Mouse (Mus musculus) lung, embryonic 15.5 days (tissue): ENCODE data around the gene Fzr1. TPM values are rescaled to one million over a fixed set of nuclear protein-coding genes. Genes with fewer than 3 reads are reported as not detected.
A peak's percentile ranks its signal among the peaks of the same experiment; 100 is the strongest.

Experiments
- ATAC-seq: fragments of 200-750 bp; cut with Nextera tagmentation; 2 replicates; pipeline ENCODE4 v1.8.0; 2017; ENCODE audit warnings: moderate number of reproducible peaks, borderline replicate concordance; ENCODE audit not compliant: low FRiP score, low TSS enrichment; ENCODE audit errors: extremely low read depth
- H3K27ac ChIP-seq: fragments of 300-500 bp; sonication (generic); 2 replicates; pipeline ENCODE4 v1.5.1; 2015; ENCODE audit warnings: moderate library complexity, mild to moderate bottlenecking, inconsistent platforms
- H3K27me3 ChIP-seq: fragments of 300-500 bp; sonication (generic); 2 replicates; pipeline ENCODE4 v1.6.1; 2015; ENCODE audit warnings: inconsistent platforms
- H3K36me3 ChIP-seq: fragments of 300-500 bp; sonication (generic); 2 replicates; pipeline ENCODE4 v1.6.1; 2015; ENCODE audit warnings: inconsistent platforms
- H3K4me1 ChIP-seq: fragments of 300-500 bp; sonication (generic); 2 replicates; pipeline ENCODE4 v1.6.1; 2015; ENCODE audit warnings: inconsistent platforms
- H3K4me2 ChIP-seq: fragments of 300-500 bp; sonication (generic); 2 replicates; pipeline ENCODE4 v1.6.1; 2015; ENCODE audit warnings: inconsistent platforms, mild to moderate bottlenecking, moderate library complexity
- H3K4me3 ChIP-seq: fragments of 300-500 bp; sonication (generic); 2 replicates; pipeline ENCODE4 v1.5.1; 2015; ENCODE audit warnings: mild to moderate bottlenecking, inconsistent platforms
- H3K9ac ChIP-seq: fragments of 300-500 bp; sonication (generic); 2 replicates; pipeline ENCODE4 v1.6.1; 2015; ENCODE audit warnings: inconsistent platforms
- H3K9me3 ChIP-seq: fragments of 300-500 bp; sonication (generic); 2 replicates; pipeline ENCODE4 v1.6.1; 2016; ENCODE audit warnings: inconsistent platforms
- WGBS: fragments of 180-500 bp; shearing (Covaris S2); methylation state at CpG from one replicate; pipeline ENCODE4 v1.1.7; 2015; 5-methylcytosine and 5-hydroxymethylcytosine counted together
- polyA plus RNA-seq: library from polyadenylated mRNA; unstranded; fragments of >200 nt; fragmentation: Nextera tagmentation; extraction: Ambion mirVana; gene quantifications from 2 replicates; pipeline ENCODE4 v1.2.1, GENCODE M21; 2015

Fzr1 gene
- polyA plus RNA-seq, 1 experiment from 2014 or later, result 110 TPM

- Histone ChIP-seq H3K9me3 (no peaks in the 10 kb centered on the region), H3K27ac (peak within 1 kb of the TSS; percentile 73), H3K4me2 (peak within 1 kb of the TSS; percentile 99), H3K36me3 (no peaks in the 10 kb centered on the region; the same call in 1 of the 2 replicates), H3K4me3 (peak within 1 kb of the TSS; percentile 87), H3K27me3 (no peaks in the 10 kb centered on the region), H3K4me1 (peaks cover 50% of the 10 kb centered on the region), H3K9ac (peak within 1 kb of the TSS; percentile 77)
- 2% methylated on average over 79 of the region's 79 CpGs for WGBS
- peak; percentile 84 for ATAC-seq
Observed at GRCm38 (mm10) chr10:81356991-81357844, 21.1 kb downstream of the Fzr1 start, which contains the start of gene Mfsd12. Gene Mfsd12, plus strand, starts transcription at chr10:81357491.

DNA sequence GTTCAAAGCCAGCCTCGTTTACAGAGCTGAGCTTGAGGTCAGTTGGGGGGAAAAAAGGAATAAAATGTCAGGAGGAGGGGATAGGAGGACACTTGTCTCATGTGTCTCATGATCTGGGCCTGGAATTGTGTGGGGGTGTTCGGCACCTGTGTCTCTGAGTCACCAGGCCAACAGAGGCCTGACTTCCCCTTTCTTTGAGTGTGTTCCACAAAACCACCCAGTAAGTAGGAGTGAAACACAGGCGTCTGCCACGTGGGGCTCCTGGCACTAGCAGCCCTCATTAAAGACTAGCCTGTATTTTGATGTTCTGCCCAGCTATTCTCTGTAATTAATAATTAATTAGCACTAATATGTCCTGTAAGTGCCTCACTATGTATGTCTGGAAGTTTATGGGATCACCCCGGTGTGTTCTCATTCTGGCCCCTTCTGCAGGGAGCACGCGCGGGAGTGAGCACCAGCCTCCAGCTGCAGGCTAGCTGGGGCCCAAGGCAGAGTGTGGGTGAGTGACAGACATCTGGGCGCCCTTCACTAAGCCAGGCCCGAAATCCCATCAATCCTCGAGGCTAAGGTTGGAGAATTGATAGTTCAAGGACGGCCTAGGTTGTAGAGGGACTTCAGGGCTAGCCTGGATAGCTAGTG lies 21.8 kb downstream of the Fzr1 start:
- Histone ChIP-seq H3K4me3 (peak overlapping the region; percentile 87), H3K9ac (peak overlapping the region; percentile 77; the same call in 1 of the 2 replicates), H3K4me1 (peaks cover 43% of the 10 kb centered on the region), H3K27ac (peak overlapping the region; percentile 6; the same call in 1 of the 2 replicates), H3K9me3 (no peaks in the 10 kb centered on the region), H3K36me3 (no peaks in the 10 kb centered on the region; the same call in 1 of the 2 replicates), H3K27me3 (no peaks in the 10 kb centered on the region), H3K4me2 (peak overlapping the region; percentile 99)
- WGBS, result 53% methylated on average over 12 of the region's 12 CpGs
- ATAC-seq, result no peak

DNA sequence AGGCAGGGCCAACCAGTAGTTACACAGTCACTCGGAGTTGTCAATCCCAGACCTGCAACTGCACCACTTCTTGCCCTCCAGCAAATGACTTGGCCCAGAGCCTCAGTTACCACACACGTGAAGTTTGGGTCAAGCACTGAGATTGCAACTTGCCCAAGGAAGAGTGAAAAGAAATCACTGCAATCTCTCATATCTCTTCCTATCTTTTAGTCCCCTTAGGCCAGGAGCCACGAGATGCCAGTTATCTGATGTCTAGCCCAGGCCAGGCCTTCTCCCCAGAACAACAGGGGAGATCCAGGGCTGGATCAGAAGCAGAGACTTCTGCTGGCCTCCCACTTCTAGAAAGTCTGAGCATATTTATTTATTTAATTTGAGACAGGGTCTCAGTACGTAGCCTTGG lies 22.8 kb downstream of the Fzr1 start:
- Histone ChIP-seq H3K4me2 (no peak overlapping the region), H3K9me3 (no peaks in the 10 kb centered on the region), H3K36me3 (no peaks in the 10 kb centered on the region; the same call in 1 of the 2 replicates), H3K4me1 (peaks cover 38% of the 10 kb centered on the region), H3K4me3 (no peak overlapping the region), H3K27ac (no peak overlapping the region), H3K27me3 (no peaks in the 10 kb centered on the region), H3K9ac (no peak overlapping the region)
- no peak for ATAC-seq
- WGBS, result 77% methylated on average over 4 of the region's 4 CpGs

GRCm38 (mm10) chr10:81354738-81355477 lies 23.4 kb downstream of the Fzr1 start:
- Histone ChIP-seq H3K36me3 (no peaks in the 10 kb centered on the region), H3K9ac (no peak overlapping the region), H3K4me2 (no peak overlapping the region), H3K9me3 (no peaks in the 10 kb centered on the region), H3K4me1 (peaks cover 35% of the 10 kb centered on the region), H3K27ac (no peak overlapping the region), H3K27me3 (no peaks in the 10 kb centered on the region), H3K4me3 (no peak overlapping the region)
- ATAC-seq, result no peak
- WGBS, result 58% methylated on average over 9 of the region's 9 CpGs

GRCm38 (mm10) chr10:81351678-81352291 lies 26.5 kb downstream of the Fzr1 start:
- Histone ChIP-seq H3K4me3 (no peak overlapping the region), H3K9me3 (no peaks in the 10 kb centered on the region), H3K4me1 (peaks cover 29% of the 10 kb centered on the region), H3K36me3 (0 out of 2 replicates have a peak, but pooled peaks cover 4% of the 10 kb centered on the region), H3K27me3 (no peaks in the 10 kb centered on the region), H3K27ac (no peak overlapping the region), H3K9ac (no peak overlapping the region), H3K4me2 (no peak overlapping the region)
- WGBS, result 16% methylated on average over 9 of the region's 9 CpGs
- ATAC-seq, result no peak

- H3K4me2 ChIP-seq, result peak within 1 kb of the TSS; percentile 79
- H3K9ac ChIP-seq, result peak within 1 kb of the TSS; percentile 83
- peak within 1 kb of the TSS; percentile 73 for H3K27ac ChIP-seq
- peak within 1 kb of the TSS; percentile 86 for H3K4me3 ChIP-seq
- 0 out of 2 replicates have a peak, but pooled peaks cover 4% of the 10 kb centered on the region for H3K36me3 ChIP-seq
- H3K9me3 ChIP-seq, result no peaks in the 10 kb centered on the region
- ATAC-seq, result peak; percentile 93
- WGBS, result under 1% methylated on average over 54 of the region's 54 CpGs
- peaks cover 30% of the 10 kb centered on the region for H3K4me1 ChIP-seq
- H3K27me3 ChIP-seq, result no peaks in the 10 kb centered on the region
Observed at GRCm38 (mm10) chr10:81350351-81351063, 27.8 kb downstream of the Fzr1 start, which contains the start of gene Hmg20b. Gene Hmg20b, minus strand, starts transcription at chr10:81350480.

GRCm38 (mm10) chr10:81349961-81350350 lies 28.4 kb downstream of the Fzr1 start:
- WGBS, result 0% methylated on average over 29 of the region's 29 CpGs
- peak overlapping the region; percentile 86 for H3K4me3 ChIP-seq
- peaks cover 30% of the 10 kb centered on the region for H3K4me1 ChIP-seq
- peak; percentile 16 for ATAC-seq
- H3K9me3 ChIP-seq, result no peaks in the 10 kb centered on the region
- peak overlapping the region; percentile 70 for H3K27ac ChIP-seq
- peak overlapping the region; percentile 79 for H3K4me2 ChIP-seq
- H3K36me3 ChIP-seq, result 0 out of 2 replicates have a peak, but pooled peaks cover 4% of the 10 kb centered on the region
- H3K27me3 ChIP-seq, result peaks cover 3% of the 10 kb centered on the region; the same call in 1 of the 2 replicates
- H3K9ac ChIP-seq, result peak overlapping the region; percentile 83

DNA sequence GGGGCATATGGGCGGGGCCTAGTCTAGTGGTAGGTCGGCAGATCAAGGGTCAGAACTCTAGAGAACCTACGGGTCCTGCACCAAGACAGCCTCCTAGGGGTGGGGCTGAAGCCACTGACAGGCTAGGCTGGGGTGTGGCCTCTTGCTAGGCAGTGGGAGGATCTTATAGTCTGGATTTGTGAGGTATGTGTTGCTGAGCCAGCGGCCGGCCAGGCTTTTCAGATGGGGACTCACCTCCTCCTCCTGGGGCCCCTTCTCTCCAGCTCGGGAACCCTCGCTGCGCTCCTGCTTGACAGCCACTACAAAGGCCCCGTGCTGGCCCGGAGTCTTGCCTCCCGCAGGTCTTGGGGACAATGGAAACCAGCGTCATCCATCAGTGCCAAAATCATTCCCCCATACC lies 29.2 kb downstream of the Fzr1 start:
- 7% methylated on average over 12 of the region's 12 CpGs for WGBS

GRCm38 (mm10) chr10:81346453-81347067 lies 31.8 kb downstream of the Fzr1 start:
- no peak for ATAC-seq
- H3K4me2 ChIP-seq, result peak overlapping the region; percentile 56
- 10% methylated on average over 53 of the region's 55 CpGs for WGBS
- peak overlapping the region; percentile 57; the same call in 1 of the 2 replicates for H3K27ac ChIP-seq
- no peaks in the 10 kb centered on the region for H3K9me3 ChIP-seq
- H3K4me1 ChIP-seq, result peaks cover 35% of the 10 kb centered on the region
- peaks cover 35% of the 10 kb centered on the region for H3K27me3 ChIP-seq
- H3K36me3 ChIP-seq, result 0 out of 2 replicates have a peak, but pooled peaks cover 4% of the 10 kb centered on the region
- 0 out of 2 replicates have a peak overlapping the region, but pooled peaks have one; percentile 12 for H3K9ac ChIP-seq
- H3K4me3 ChIP-seq, result peak overlapping the region; percentile 29

More for the DNA sequence above, 29.2 kb downstream of the Fzr1 start:
- Histone ChIP-seq H3K27me3 (peaks cover 10% of the 10 kb centered on the region), H3K4me2 (peak overlapping the region; percentile 79), H3K4me1 (peaks cover 30% of the 10 kb centered on the region), H3K9ac (peak overlapping the region; percentile 83), H3K4me3 (peak overlapping the region; percentile 86), H3K27ac (peak overlapping the region; percentile 70; the same call in 1 of the 2 replicates), H3K9me3 (no peaks in the 10 kb centered on the region), H3K36me3 (0 out of 2 replicates have a peak, but pooled peaks cover 4% of the 10 kb centered on the region)
- ATAC-seq, result no peak

GRCm38 (mm10) chr10:81345162-81345534 lies 33.2 kb downstream of the Fzr1 start:
- Histone ChIP-seq H3K27ac (no peak overlapping the region), H3K27me3 (peaks cover 38% of the 10 kb centered on the region), H3K36me3 (0 out of 2 replicates have a peak, but pooled peaks cover 4% of the 10 kb centered on the region), H3K4me3 (no peak overlapping the region), H3K9ac (no peak overlapping the region), H3K4me2 (no peak overlapping the region), H3K4me1 (peaks cover 30% of the 10 kb centered on the region), H3K9me3 (no peaks in the 10 kb centered on the region)
- 88% methylated on average over 4 of the region's 4 CpGs for WGBS
- ATAC-seq, result no peak
